Mouse (Mus musculus): ENCODE measurements at regions not wholly inside any gene's neighbourhood (a gene's known extent, or its start where the extent isn't known, plus 50 kb on each side); places are given as distances from the start of the nearest gene placed in this dataset.

DNA sequence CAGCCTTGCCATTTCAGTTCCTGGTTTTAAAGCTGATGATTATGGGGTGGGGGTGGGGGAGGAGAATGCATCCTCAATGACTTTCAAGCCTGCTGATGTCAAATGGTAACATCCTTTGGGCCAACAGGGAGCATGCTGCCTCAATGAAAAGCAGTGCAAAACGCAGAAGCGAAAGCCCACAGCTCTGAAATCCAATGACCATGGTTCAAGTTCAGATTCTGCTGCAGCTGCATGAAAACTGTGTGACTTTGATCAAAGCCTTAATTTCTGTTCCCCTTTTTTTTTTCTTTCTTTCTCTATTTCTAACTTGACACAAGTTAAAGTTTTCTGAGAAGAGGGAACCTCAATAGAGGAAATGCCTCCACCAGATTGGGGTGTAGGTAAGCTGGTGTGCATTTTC is 350.4 kb downstream of the Mllt3 start:
- intact Hi-C loops (cut with DNase I), result no loop called here
- 85% methylated on average over 2 of the region's 2 CpGs for WGBS

GRCm38 (mm10) chr4:87671101-87671500 is 362.1 kb downstream of the Mllt3 start:
- no peak overlapping the region for H3K9ac ChIP-seq (ENCODE audit: low read depth, low read length)
- intact Hi-C loops (cut with DNase I), result no loop called here
- H3K4me1 ChIP-seq (ENCODE audit: control insufficient read depth, insufficient read depth, low read length), result no peaks in the 10 kb centered on the region; the same call in none of the 2 replicates
- H3K4me3 ChIP-seq, result no peak overlapping the region
- H3K27ac ChIP-seq, result no peak overlapping the region
- no peaks in the 10 kb centered on the region for H3K27me3 ChIP-seq (ENCODE audit: control insufficient read depth, insufficient read depth, low read length)
- TF ChIP-seq EP300 (IDR thresholded peaks at IDR 0.05; ENCODE audit: insufficient read depth, low read depth, low read length), result no peak
- TF ChIP-seq CTCF (IDR thresholded peaks at IDR 0.05), result no peak
- TF ChIP-seq POLR2A (IDR thresholded peaks at IDR 0.05; ENCODE audit: insufficient read depth, low read depth, low read length), result no peak
- 53% methylated on average over 3 of the region's 3 CpGs for WGBS
- no peaks in the 10 kb centered on the region for H3K36me3 ChIP-seq (ENCODE audit: control insufficient read depth, insufficient read depth, low read length)
- no peak for DNase-seq
- no peaks in the 10 kb centered on the region for H3K79me2 ChIP-seq (replicated peaks; ENCODE audit: control insufficient read depth, insufficient read depth, low read length)

More for the DNA sequence above, 350.4 kb downstream of the Mllt3 start:
- H3K27me3 ChIP-seq (ENCODE audit: control insufficient read depth, insufficient read depth, low read length), result no peaks in the 10 kb centered on the region
- H3K4me1 ChIP-seq (ENCODE audit: control insufficient read depth, insufficient read depth, low read length), result no peaks in the 10 kb centered on the region
- TF ChIP-seq POLR2A (IDR thresholded peaks at IDR 0.05; ENCODE audit: insufficient read depth, low read depth, low read length) (no peak), EP300 (IDR thresholded peaks at IDR 0.05; ENCODE audit: insufficient read depth, low read depth, low read length) (no peak), CTCF (IDR thresholded peaks at IDR 0.05) (no peak)
- DNase-seq, result no peak
- H3K79me2 ChIP-seq (replicated peaks; ENCODE audit: control insufficient read depth, insufficient read depth, low read length), result no peaks in the 10 kb centered on the region
- no peak overlapping the region for H3K4me3 ChIP-seq
- no peaks in the 10 kb centered on the region for H3K36me3 ChIP-seq (ENCODE audit: control insufficient read depth, insufficient read depth, low read length)
- no peak overlapping the region for H3K9ac ChIP-seq (ENCODE audit: low read depth, low read length)
- no peak overlapping the region for H3K27ac ChIP-seq

DNA sequence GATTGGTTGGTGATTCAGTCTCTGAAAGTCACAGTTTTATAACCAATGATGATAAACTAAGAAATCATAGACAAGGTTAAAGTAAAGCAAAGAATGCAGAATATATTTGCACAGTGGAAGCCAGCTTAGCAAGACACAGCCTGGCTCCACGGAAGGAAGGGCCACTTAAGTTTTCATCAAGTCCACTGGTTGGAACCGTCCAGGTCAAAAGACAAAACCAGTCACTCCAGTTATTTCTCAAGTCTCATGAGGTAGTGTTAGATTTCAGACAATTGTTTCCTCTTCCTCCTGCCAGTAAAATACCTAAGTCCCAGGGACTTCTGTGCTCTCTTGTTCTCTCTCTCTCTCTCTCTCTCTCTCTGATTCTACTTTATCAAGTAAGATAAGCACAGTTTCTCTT is 363.0 kb downstream of the Mllt3 start:
- H3K79me2 ChIP-seq (replicated peaks; ENCODE audit: control insufficient read depth, insufficient read depth, low read length), result no peaks in the 10 kb centered on the region
- no peak overlapping the region for H3K27ac ChIP-seq
- no peaks in the 10 kb centered on the region; the same call in none of the 2 replicates for H3K4me1 ChIP-seq (ENCODE audit: control insufficient read depth, insufficient read depth, low read length)
- TF ChIP-seq EP300 (IDR thresholded peaks at IDR 0.05; ENCODE audit: insufficient read depth, low read depth, low read length) (no peak), POLR2A (IDR thresholded peaks at IDR 0.05; ENCODE audit: insufficient read depth, low read depth, low read length) (no peak), CTCF (IDR thresholded peaks at IDR 0.05) (no peak)
- no peaks in the 10 kb centered on the region for H3K36me3 ChIP-seq (ENCODE audit: control insufficient read depth, insufficient read depth, low read length)
- H3K4me3 ChIP-seq, result no peak overlapping the region
- intact Hi-C loops (cut with DNase I), result no loop called here
- 53% methylated on average over 2 of the region's 2 CpGs for WGBS
- no peaks in the 10 kb centered on the region for H3K27me3 ChIP-seq (ENCODE audit: control insufficient read depth, insufficient read depth, low read length)
- no peak for DNase-seq
- no peak overlapping the region for H3K9ac ChIP-seq (ENCODE audit: low read depth, low read length)

GRCm38 (mm10) chr4:87669480-87669879 is 363.7 kb downstream of the Mllt3 start:
- no peak overlapping the region for H3K27ac ChIP-seq
- DNase-seq, result no peak
- H3K79me2 ChIP-seq (replicated peaks; ENCODE audit: control insufficient read depth, insufficient read depth, low read length), result no peaks in the 10 kb centered on the region
- no peaks in the 10 kb centered on the region for H3K36me3 ChIP-seq (ENCODE audit: control insufficient read depth, insufficient read depth, low read length)
- H3K4me3 ChIP-seq, result no peak overlapping the region
- no peak for TF ChIP-seq EP300 (IDR thresholded peaks at IDR 0.05; ENCODE audit: insufficient read depth, low read depth, low read length)
- no peak for TF ChIP-seq CTCF (IDR thresholded peaks at IDR 0.05)
- no peak for TF ChIP-seq POLR2A (IDR thresholded peaks at IDR 0.05; ENCODE audit: insufficient read depth, low read depth, low read length)
- H3K4me1 ChIP-seq (ENCODE audit: control insufficient read depth, insufficient read depth, low read length), result peaks cover 3% of the 10 kb centered on the region
- WGBS, result 73% methylated on average over 1 of the region's 1 CpGs
- no peak overlapping the region for H3K9ac ChIP-seq (ENCODE audit: low read depth, low read length)
- H3K27me3 ChIP-seq (ENCODE audit: control insufficient read depth, insufficient read depth, low read length), result no peaks in the 10 kb centered on the region
- intact Hi-C loops (cut with DNase I), result no loop called here

GRCm38 (mm10) chr4:87668314-87668713 is 364.9 kb downstream of the Mllt3 start:
- H3K9ac ChIP-seq (ENCODE audit: low read depth, low read length), result no peak overlapping the region
- H3K27me3 ChIP-seq (ENCODE audit: control insufficient read depth, insufficient read depth, low read length), result no peaks in the 10 kb centered on the region
- H3K4me3 ChIP-seq, result no peak overlapping the region
- intact Hi-C loops (cut with DNase I), result no loop called here
- 34% methylated on average over 3 of the region's 3 CpGs for WGBS
- peaks cover 3% of the 10 kb centered on the region for H3K4me1 ChIP-seq (ENCODE audit: control insufficient read depth, insufficient read depth, low read length)
- H3K27ac ChIP-seq, result no peak overlapping the region
- DNase-seq, result no peak
- no peak for TF ChIP-seq CTCF (IDR thresholded peaks at IDR 0.05)
- no peak for TF ChIP-seq EP300 (IDR thresholded peaks at IDR 0.05; ENCODE audit: insufficient read depth, low read depth, low read length)
- no peak for TF ChIP-seq POLR2A (IDR thresholded peaks at IDR 0.05; ENCODE audit: insufficient read depth, low read depth, low read length)
- no peaks in the 10 kb centered on the region for H3K36me3 ChIP-seq (ENCODE audit: control insufficient read depth, insufficient read depth, low read length)
- H3K79me2 ChIP-seq (replicated peaks; ENCODE audit: control insufficient read depth, insufficient read depth, low read length), result no peaks in the 10 kb centered on the region

GRCm38 (mm10) chr4:87667556-87668154 is 365.5 kb downstream of the Mllt3 start:
- Histone ChIP-seq H3K9ac (ENCODE audit: low read depth, low read length) (no peak overlapping the region), H3K36me3 (ENCODE audit: control insufficient read depth, insufficient read depth, low read length) (no peaks in the 10 kb centered on the region), H3K27me3 (ENCODE audit: control insufficient read depth, insufficient read depth, low read length) (no peaks in the 10 kb centered on the region), H3K4me1 (ENCODE audit: control insufficient read depth, insufficient read depth, low read length) (peaks cover 3% of the 10 kb centered on the region), H3K27ac (no peak overlapping the region), H3K4me3 (no peak overlapping the region), H3K79me2 (replicated peaks; ENCODE audit: control insufficient read depth, insufficient read depth, low read length) (no peaks in the 10 kb centered on the region)
- WGBS, result 49% methylated on average over 5 of the region's 5 CpGs
- TF ChIP-seq CTCF (IDR thresholded peaks at IDR 0.05), result no peak
- TF ChIP-seq EP300 (IDR thresholded peaks at IDR 0.05; ENCODE audit: insufficient read depth, low read depth, low read length), result no peak
- no peak for TF ChIP-seq POLR2A (IDR thresholded peaks at IDR 0.05; ENCODE audit: insufficient read depth, low read depth, low read length)
- DNase-seq, result no peak
- intact Hi-C loops (cut with DNase I), result no loop called here
